Mouse (Mus musculus): ENCODE results near the gene Maff.

GRCm38 (mm10) chr15:79326264-79326663 is 20.2 kb upstream of the Maff start:
- TF ChIP-seq GATA1 (IDR thresholded peaks at IDR 0.05; ENCODE audit: borderline replicate concordance, low read length) (no peak), FLI1 (IDR thresholded peaks at IDR 0.05; ENCODE audit: low read length) (no peak)

Measured in megakaryocyte, embryonic 14.5 days (primary cell).